26 mouse cellular contexts compared by ENCODE assay signal in genomic region chr5:52232611-52233010, GRCm38 (mm10).
"Had no signal": no experiment of that assay in that cellular context is flagged by ENCODE, and none has a peak within 500 bp of the region (broad histone marks: within the 10 kb centered on the region; RNA-seq: fewer than 3 reads in every experiment).

No protein-coding gene starts in this region.

- H3K9ac ChIP-seq: heart, embryonic 12.5 days; hindbrain, embryonic 12.5 days; hindbrain, embryonic 14.5 days; intestine, embryonic 15.5 days; limb, embryonic 12.5 days; liver, embryonic 13.5 days had no signal

- H3K4me1 ChIP-seq: heart, embryonic 10.5 days; hindbrain, embryonic 10.5 days; hindbrain, embryonic 12.5 days; intestine, embryonic 15.5 days; liver, embryonic 13.5 days had no signal

- ATAC-seq: hindbrain, embryonic 16.5 days; inflammation-experienced regulatory T-cells, adult 6 months had no signal

- H3K36me3 ChIP-seq: heart, embryonic 10.5 days; heart, embryonic 12.5 days; hindbrain, embryonic 10.5 days; hindbrain, embryonic 12.5 days; intestine, embryonic 15.5 days; limb, embryonic 10.5 days; limb, embryonic 12.5 days; liver, embryonic 13.5 days had no signal

- H3K9me3 ChIP-seq: heart, embryonic 10.5 days; hindbrain, embryonic 10.5 days; intestine, embryonic 15.5 days; limb, embryonic 10.5 days; liver, embryonic 13.5 days had no signal

- H3K4me2 ChIP-seq: heart, embryonic 12.5 days; hindbrain, embryonic 12.5 days; hindbrain, embryonic 14.5 days; intestine, embryonic 15.5 days; limb, embryonic 12.5 days; liver, embryonic 11.5 days; liver, embryonic 13.5 days had no signal

- H3K4me3 ChIP-seq: gastrocnemius, adult 2 months; heart, embryonic 10.5 days; heart, embryonic 12.5 days; hindbrain, embryonic 10.5 days; hindbrain, embryonic 12.5 days; intestine, embryonic 15.5 days; layer of hippocampus, adult 2 months; left cerebral cortex, adult 2 months; limb, embryonic 10.5 days; limb, embryonic 12.5 days; liver, embryonic 13.5 days had no signal

- DNase-seq: gastrocnemius, adult 2 months; gastrocnemius, postnatal 10 days; gastrocnemius, postnatal 25 days; heart, adult 18-20 months; heart, postnatal 10 days; heart, postnatal 4 days; kidney, adult 18-20 months; kidney, adult 8-10 months; kidney, postnatal 10 days; kidney, postnatal 25 days; kidney, postnatal 4 days; liver; liver, embryonic 13.5 days had no signal

- H3K27me3 ChIP-seq: heart, embryonic 12.5 days; hindbrain, embryonic 12.5 days; intestine, embryonic 15.5 days; limb, embryonic 12.5 days; liver, embryonic 13.5 days had no signal

- H3K27ac ChIP-seq: gastrocnemius, adult 2 months; heart, embryonic 10.5 days; hindbrain, embryonic 10.5 days; hindbrain, embryonic 12.5 days; hindbrain, embryonic 14.5 days; intestine, embryonic 15.5 days; layer of hippocampus, adult 2 months; left cerebral cortex, adult 2 months; limb, embryonic 10.5 days; limb, embryonic 12.5 days; liver, embryonic 13.5 days had no signal
